Mouse (Mus musculus) gastrocnemius, adult 18-20 months (tissue): ENCODE data around the gene Wfikkn1. TPM values are rescaled to one million over a fixed set of nuclear protein-coding genes. Genes with fewer than 3 reads are reported as not detected.
A peak's percentile ranks its signal among the peaks of the same experiment; 100 is the strongest.

Experiments used
- DNase-seq: peaks from one replicate; pipeline ENCODE4 v3.0.0; 2021; ENCODE audit warnings: low spot score
- total RNA-seq, 2 experiments: library from RNA; stranded (reverse); gene quantifications; 2 replicates each; pipeline ENCODE4 v1.2.3; 2021

Wfikkn1 gene
- total RNA-seq, 2 experiments from 2014 or later, result 0.43 to 0.62 TPM

DNA sequence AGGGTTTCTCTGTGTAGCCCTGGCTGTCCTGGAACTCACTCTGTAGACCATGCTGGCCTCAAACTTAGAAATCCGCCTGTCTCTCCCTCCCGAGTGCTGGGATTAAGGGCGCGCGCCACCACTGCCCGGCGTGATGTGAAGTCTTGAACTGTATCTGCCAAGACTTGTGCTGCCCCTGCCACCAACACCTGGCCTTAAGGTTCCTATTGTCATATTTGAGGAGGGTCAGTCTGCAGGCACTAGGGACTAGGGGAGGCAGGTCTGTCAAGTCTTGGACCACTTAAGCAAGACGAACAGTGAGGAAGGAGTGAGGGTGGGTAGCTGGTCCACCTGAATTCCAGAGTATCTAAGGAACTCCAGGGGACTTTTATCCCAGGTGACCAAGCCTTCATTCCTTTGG lies 11.2 kb downstream of the Wfikkn1 start:
- no peak for DNase-seq

DNA sequence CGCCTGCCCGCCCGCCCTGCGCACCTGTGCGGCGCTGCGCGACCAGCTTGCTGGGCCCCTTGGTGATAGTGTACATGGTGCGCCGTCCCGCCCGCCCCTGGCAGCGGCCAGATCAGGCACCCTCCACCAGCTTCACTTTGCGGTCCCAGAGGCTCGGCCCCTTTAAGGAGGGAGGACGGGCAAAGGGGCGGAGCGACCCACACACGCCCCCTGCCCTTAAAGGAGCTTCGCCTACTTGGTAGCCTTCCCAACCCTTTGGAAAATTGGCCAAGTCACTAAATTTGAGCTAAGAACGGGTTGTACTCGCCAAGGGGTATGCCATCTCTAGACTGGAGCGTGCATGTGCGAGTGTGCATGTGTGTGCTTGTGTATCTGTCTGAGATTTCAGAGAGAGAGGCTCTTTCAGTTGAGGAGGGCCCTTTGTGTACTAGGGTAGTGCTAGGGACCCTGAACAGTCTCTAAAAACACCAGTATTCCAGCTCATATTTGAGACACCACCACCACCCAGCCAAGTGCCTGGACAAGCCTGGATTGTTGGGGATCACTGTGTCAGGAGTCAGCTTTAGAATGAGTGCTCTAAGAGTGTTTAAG lies 12.0 kb downstream of the Wfikkn1 start, which contains the start of gene Mcrip2:
Mcrip2 (minus strand) TSS at position 164 of the 591 bp plus-strand sequence.
- peak; percentile 93 for DNase-seq

DNA sequence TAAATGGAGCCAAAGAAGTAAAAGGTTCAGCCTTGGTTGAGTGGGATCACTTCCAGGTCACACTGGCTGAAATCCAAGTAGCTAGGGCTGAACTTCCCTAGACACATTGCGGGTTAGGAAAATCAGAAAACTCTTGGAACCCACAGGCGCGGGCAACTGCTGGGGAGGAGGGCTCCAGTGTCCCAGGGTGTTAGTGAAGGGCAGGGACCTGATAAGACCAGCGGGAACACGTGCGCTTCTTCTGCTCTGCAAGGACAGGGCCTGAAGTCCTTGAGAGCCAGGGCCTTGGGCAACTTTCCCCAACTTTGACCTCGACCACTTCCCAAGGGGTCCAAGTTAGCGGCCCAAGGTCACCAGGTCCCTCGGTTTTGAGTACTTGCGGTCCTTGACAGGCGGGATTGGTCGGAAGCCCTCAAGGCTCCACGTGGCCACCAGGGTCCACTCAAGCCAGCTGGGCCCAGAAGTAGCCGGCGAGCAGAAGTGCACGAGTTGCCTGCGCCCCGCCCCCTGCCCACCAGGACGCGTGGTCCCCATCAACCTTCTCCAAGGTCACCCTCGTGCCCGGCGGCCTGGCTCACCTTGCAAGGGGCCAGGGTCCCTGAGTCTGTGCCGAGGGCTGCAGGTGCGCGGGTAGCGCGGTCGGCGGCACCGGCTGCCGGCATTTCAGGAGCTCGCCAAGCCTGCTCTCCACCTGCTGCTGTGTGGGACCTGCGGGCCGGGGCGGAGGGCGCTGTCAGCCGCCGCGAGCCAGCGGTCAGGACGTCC lies 12.6 kb downstream of the Wfikkn1 start:
- peak; percentile 70 for DNase-seq

DNA sequence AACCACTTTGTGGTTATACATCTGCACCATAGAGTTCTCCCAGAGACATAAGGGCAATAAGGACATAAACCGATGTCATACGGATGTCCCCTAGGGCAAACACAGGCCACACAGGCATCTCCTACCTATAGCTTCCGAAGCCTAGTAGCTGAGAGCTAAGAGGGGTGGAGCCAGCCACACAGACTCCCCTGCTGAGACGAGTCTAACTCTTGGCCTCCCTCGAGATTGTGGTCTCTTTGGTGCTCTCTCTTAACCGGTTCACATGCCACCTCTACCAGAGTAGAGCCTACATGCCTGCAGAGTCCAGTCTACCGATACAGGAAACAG lies 13.2 kb downstream of the Wfikkn1 start:
- no peak for DNase-seq

DNA sequence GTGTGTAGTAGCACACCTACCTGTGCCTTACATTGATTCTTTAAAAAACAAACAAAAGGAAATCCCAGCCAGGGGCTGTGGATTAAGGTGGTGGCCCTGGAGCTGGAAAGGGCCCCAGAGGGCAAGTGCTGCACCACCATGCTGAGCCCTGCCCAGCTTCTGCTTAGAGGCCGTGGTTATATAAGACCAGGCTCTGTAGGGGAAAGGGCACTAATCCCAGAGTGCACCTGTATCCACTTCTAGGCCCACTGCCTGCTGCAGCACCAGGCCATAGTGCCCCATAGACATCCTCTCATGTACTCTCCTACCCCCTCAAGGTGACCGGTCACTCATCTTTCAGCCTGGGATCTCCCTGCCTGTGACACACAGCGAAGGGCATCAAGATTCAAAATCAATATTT lies 14.5 kb downstream of the Wfikkn1 start:
- no peak for DNase-seq

DNA sequence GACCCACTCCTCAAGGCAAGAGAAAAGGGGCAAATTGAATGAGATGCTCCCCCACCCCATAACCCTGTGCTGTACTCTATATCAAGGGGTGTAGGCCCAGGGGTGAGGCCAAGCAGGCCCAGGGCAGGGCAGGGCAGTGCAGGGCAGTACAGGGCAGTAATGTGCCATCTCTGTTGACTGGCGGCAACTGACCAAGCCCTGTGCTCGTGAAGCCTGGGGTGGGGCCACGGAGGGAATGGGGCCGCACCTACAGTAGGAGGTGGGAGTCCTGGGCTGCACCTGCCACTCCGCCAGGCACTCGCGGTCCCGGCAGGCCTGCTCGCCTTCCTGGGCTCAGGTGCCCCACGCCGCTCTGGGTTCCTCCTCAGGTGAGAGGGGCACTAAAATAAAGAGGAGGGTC lies 15.4 kb downstream of the Wfikkn1 start:
- no peak for DNase-seq

DNA sequence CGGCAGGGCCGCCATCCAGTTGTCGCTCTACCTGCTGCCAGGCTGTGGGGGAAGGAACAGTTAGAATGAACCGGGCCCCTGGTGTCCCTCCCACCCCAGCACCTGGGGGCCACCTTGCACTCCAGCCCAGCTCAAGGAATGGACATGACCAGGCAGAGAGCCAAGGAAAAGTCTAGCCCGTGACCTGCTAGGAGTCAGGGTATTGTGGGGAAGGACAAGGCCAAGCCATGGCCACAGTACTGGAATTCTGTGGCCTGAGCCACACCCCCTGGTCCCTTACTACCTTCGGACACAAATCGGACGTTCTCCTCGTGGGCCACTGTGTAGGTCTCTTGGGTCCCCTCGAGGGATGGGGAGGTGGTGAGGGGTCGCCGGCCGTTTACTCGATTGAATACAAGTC lies 16.3 kb downstream of the Wfikkn1 start:
- DNase-seq, result no peak

DNA sequence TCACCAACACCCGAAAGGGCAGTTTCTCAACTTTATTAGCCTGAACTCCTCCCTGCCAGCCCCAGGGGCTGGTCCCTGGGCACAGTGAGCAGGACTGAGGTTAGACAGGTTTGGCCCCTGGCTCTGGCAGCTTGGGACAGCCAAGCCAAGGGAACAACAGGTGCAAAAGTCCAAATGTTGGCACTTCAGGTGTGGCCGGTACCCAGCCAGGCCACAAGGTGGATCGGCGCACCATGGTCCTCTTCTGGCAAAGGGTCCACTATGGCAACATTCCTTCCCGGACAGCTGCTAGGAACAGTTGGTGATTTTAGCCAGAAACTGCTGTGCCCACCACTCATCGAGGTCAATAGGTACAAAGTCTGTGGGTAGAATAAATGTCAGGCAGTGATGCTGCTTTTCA lies 17.0 kb downstream of the Wfikkn1 start:
- DNase-seq, result no peak

DNA sequence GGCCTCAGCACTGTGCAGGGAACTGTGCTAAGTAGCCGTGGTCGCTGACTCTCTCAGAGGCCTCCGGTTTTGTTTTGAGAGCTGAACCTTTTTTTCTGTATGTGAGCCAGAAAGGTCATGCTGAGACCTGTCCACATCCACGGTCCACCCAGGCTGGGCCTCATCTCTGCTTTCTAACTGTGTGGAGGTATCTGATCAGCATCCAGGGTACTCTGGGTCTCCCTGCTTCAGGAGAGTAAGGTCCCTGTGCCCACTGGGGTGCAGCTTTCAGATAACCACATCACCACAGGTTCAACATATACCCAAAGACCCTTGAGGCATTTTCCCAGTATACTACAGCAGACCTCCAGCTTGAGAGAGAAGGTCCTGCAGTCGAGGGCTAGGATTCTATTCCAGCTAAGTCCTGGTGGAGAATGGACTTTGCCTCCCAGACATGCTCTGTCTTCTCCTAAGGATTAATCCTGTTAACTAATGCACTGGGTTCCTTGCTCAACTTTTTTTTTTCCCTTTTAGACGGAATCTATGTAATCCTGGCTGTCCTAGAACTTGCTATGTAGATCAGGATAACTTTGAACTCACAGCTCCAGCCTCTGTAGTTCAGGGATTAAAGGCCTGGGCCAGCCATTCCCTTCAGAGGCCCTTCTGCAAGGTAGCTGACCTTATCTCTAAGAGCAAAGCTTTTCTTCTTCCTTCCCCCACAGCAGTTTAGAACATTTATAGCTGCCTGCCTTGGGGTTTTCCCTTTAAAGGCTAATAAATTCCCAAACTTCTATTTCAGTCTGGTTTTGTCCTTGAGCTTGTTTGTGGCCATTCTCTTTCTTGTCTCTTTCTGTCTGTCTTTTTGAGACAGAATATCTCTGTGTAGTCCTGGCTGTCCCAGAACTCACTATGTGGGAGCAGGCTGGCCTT lies 18.7 kb downstream of the Wfikkn1 start:
- DNase-seq, result no peak

DNA sequence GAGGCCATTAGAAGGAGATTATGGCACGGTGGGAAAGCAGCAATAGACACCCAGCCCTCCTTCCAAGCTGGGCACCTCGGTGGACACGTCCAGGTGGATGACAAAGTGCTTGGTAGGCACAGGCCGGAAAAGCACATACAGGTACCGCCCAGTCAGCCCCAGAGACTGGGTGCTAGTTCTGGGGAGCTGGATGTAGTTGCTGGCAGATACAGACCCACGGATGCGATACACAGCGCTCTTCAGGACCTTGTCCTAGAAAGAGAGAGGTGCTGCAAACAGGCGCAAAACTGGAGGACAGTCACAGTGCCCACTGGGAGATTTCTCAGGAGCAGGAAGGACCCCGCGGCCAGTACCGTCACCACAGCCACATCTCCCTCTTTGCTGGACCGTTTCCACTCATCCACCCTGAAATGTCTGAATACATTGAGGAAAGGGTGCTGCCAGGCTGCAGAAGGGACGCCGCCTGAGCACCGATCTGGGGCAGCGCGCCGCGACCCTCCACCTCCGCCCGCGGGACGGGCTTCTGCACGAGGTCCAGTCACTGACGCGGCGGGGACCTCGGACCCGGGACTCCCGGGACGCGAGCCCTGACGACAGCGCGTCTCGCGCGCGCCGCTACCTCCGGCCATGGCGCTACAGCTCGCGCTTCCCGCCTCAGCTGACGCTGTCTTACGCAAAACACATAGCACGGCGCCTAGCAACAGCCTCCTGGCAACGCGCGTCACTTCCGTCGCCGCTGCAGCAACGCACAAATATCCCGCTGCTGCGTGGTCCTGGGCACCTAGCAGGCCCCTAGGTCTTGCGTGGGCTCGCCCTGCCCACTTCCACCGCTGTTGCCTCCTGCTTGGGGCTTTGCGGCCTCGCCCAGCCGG lies 19.6 kb downstream of the Wfikkn1 start, which contains the start of gene Wdr90:
Wdr90 (minus strand) TSS at position 670 of the 872 bp plus-strand sequence.
- DNase-seq, result peak; percentile 88

DNA sequence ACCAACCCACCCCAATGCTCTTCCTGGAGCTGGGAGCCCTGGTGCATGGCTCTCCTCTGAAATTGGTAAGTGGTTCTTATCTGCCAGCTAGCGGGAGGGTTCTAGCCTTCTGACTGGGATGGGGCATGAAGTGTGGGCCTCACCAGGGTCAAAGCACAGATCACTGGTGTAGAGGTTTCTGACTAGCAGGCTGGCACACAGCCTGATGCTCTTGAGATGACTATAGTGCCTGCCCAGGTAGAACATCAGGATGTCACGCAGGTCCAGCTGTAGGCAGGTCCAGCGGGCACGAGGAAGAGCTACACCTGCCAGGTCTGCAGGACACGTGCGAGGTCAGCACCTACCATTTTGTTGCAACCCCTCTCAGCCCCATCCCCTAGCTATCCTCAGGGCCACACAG lies 20.4 kb downstream of the Wfikkn1 start:
- DNase-seq, result no peak

DNA sequence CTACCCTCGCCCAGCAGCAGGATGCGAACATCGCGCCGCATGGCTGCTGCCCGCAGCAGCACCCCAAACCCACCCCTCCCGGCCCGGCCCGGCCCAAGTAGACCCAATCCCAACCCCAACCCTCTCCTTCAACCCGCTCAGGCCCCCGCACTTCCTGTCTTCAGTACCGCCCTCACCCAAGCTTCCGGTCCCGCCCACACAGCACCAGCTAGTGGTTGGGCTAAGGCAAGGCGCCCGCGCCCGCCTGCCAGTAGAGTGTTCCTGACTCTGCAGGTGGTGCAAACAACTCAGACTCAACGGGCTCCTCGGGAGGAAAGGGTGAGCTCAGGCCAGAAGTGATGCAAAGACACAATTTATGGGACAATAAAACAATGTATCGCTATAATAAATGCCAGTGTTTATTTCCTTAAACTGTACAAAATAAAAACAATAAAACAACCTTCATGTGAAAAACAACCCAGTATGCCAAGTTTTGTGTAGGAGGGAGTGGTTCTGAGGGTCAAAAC lies 36.2 kb downstream of the Wfikkn1 start, which contains the start of gene Rhot2:
Rhot2 (minus strand) TSS at position 456 of the 506 bp plus-strand sequence.
- DNase-seq, result peak; percentile 97

DNA sequence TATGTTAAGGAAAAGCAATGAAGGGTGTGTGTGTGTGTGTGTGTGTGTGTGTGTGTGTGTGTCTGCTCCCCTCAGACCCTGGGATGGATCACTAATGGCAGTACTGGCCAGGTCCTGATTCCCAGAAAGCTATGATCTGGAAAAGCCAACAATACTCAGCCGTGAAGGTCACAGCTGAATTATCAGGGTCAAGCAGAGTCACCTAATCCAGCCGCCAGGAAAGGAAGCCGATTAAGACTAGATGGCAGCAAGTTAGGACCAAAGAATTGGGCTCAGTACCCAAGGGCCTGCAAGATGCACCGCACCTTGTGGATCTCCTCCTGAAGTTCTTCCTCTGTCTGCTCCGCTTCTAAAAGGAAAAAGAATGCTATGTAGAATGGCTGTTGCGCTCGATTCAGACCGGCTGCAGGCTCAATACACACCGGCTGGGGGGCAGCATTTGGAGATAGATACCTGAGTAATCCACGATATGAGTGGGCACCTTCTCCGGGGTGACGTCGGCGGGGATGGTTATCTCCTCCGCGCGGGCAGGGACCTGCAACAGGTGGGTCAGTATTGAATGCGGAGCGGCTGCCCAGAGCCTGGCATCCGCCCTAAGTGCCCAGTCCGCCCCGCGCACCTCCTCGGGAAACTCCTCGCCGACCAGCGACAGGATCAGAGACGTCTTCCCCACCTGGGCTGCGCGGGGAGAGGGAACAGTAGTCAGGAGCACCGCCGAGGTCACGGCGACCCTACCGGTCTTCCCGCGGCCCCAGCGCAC lies 36.8 kb downstream of the Wfikkn1 start:
- no peak for DNase-seq

DNA sequence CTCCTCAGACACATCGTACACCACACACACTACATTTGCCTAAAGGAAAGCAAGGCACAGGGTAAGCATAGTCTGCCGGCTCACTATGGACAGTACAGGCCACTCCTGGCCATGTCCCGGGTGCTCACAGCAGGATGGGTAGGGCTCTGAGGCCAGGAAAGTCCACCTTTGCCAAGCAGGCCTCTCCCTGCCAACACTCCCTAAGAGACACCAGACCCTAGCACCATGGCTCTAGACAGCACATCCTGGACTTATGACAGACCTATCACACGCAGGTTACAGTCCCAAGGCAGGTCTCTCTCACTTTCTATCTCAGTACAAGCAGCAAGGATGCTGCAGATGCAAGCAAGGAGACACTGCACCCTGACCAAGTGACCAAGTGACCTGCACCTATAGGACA lies 37.5 kb downstream of the Wfikkn1 start:
- no peak for DNase-seq

DNA sequence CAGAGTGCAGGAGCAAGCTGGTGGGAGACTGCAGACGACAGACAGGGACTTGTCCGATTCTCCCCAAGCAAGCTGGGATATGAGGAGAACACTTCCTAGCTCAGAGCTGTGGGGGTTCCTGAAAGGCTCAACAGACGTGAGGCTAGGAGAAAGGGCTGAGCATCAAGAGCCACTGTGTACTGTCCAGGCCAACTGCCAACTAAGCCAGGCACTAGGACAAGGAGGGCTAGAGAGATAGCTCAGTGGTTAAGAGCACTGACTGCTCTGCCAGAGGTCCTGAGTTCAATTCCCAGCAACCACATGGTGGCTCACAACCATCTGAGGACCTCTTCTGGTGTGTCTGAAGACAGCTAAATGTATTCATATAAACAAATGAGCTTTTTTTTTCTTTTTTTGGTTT lies 38.1 kb downstream of the Wfikkn1 start:
- DNase-seq, result no peak

DNA sequence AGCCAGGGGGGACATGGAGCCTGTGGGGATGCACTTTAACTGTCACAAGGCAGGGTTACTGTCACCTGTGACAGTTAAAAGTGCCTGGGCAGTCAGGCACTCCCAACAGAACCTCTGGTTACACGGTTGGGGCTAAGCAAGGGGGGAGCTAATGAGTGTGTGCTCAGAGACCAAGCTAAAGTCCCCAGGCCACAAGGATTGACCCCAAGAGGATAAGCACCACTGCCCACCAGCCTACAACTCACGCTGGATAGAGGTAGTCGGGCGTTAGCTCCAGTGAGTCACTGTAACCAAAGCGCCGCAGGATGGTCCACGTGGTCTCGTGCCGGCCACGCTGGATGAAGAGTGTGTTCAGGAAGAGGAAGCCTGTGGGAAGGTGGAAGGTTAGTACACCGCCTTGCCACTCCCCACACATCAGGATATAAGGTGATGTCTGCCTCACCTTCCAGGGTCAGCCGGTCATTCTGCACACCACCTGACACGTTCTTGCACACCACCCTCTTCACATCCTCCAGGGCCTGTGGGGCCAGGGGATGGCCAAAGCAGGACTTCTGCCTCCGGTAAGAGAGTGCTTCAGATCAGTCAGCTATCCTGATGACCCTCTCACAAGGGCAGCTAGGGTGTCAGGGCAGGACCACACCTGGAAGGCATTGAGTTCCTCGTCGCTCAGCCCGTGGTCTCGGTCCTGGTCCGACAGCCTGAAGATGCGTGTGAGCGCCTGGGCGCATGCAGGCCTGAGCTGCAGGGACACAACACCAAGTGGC lies 39.4 kb downstream of the Wfikkn1 start, which contains the start of gene Gm20683:
Gm20683 (minus strand) TSS at position 647 of the 764 bp plus-strand sequence.
- no peak for DNase-seq

DNA sequence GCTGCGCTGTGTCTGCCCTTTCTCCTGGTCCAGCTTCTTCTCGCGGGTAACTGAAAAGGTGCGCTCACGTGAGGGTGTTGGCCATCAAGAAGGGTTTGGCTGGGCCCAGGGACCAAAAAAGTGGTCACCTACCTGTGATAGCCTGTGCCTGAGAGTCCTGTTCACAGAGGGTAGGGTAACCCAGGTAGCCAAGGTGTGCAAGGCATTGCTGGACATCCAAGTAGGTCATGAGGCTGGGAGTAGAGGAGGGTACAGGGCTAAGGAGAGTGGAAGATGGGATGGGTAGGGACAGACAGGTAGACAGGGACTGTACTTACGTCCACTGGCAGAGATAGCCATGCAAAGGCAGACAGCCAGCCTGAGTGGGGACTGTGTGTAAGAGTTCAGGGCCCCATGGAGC lies 40.1 kb downstream of the Wfikkn1 start:
- no peak for DNase-seq

DNA sequence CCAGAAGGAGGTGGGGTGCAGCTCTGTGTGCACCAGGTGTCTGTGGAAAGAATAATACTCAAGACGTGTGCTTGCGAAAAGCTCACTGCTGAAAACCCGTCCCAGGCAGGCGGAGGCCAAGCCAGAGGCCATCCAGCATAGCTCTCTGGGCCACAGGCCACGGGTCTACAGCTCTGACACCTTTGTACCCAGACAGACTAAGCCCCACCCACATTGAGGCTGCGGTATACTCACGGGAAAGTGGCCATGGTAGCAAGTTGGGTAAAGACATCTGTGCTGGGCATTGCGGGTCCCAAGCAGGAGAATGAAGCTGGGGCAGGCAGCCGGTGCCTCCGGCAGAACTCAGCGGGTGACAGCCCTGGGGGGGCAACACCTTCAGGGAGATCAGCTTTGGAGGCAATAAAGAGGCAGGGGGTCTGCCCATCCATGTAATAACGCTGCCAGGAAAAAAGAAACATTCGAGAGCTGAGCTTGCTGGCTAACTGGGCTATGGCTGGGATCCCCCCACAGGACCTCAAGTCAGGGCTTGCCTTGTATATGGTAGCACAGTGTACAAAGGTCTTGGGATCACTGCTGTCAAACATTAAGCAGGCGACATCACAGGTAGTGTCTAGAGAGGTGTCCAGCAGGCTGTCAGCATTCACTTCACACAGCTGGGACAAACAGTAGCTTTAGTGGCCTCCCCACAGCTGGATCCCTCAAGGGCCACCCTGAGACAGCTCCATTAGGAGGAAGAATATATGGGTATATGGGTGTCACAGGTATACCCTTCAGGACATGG lies 41.0 kb downstream of the Wfikkn1 start:
- DNase-seq, result no peak
